Mouse (Mus musculus) hindbrain, embryonic 16.5 days (tissue): ENCODE results near the gene Ulk4. TPM values are rescaled to one million over a fixed set of nuclear protein-coding genes. Genes with fewer than 3 reads are reported as not detected.
A peak's percentile ranks its signal among the peaks of the same experiment; 100 is the strongest.

Experiments
- ATAC-seq: fragments of 200-750 bp; cut with Nextera tagmentation; 2 replicates; pipeline ENCODE4 v1.8.0; 2017; ENCODE audit warnings: moderate TSS enrichment, moderate library complexity
- H3K27ac ChIP-seq: fragments of 300-500 bp; sonication (generic); 2 replicates; pipeline ENCODE4 v1.5.1; 2014; ENCODE audit warnings: low read depth, mild to moderate bottlenecking, control low read depth, low read length, moderate library complexity
- H3K27me3 ChIP-seq: fragments of 300-500 bp; sonication (generic); replicated peaks from 2 replicates; pipeline ENCODE4 v1.6.1; 2014; ENCODE audit warnings: low read length; ENCODE audit not compliant: control insufficient read depth, insufficient read depth
- H3K36me3 ChIP-seq: fragments of 300-500 bp; sonication (generic); 2 replicates; pipeline ENCODE4 v1.6.1; 2014; ENCODE audit warnings: mild to moderate bottlenecking, low read length, moderate library complexity, mixed read lengths; ENCODE audit not compliant: control insufficient read depth, insufficient read depth
- H3K4me1 ChIP-seq: fragments of 300-500 bp; sonication (generic); 2 replicates; pipeline ENCODE4 v1.6.1; 2014; ENCODE audit warnings: low read depth, low read length; ENCODE audit not compliant: control insufficient read depth, insufficient read depth
- H3K4me2 ChIP-seq: fragments of 300-500 bp; sonication (generic); 2 replicates; pipeline ENCODE4 v1.6.1; 2014; ENCODE audit warnings: mild to moderate bottlenecking, low read length, control low read depth, moderate library complexity
- H3K4me3 ChIP-seq: fragments of 300-500 bp; sonication (generic); 2 replicates; pipeline ENCODE4 v1.5.1; 2014; ENCODE audit warnings: mild to moderate bottlenecking, low read length, control low read depth, moderate library complexity
- H3K9ac ChIP-seq: fragments of 300-500 bp; sonication (generic); 2 replicates; pipeline ENCODE4 v1.6.1; 2014; ENCODE audit warnings: low read depth, mild to moderate bottlenecking, control low read depth, low read length, moderate library complexity
- H3K9me3 ChIP-seq: fragments of 300-500 bp; sonication (generic); 2 replicates; pipeline ENCODE4 v1.6.1; 2014; ENCODE audit warnings: mild to moderate bottlenecking, low read length, moderate library complexity; ENCODE audit not compliant: control insufficient read depth
- WGBS: fragments of 180-500 bp; shearing (Covaris S2); extraction: QIAGEN DNeasy Blood & Tissue Kit; methylation state at CpG from one replicate; pipeline ENCODE4 v1.1.7; 2014; 5-methylcytosine and 5-hydroxymethylcytosine counted together
- polyA plus RNA-seq: library from polyadenylated mRNA; unstranded; fragments of >200 nt; fragmentation: Nextera tagmentation; extraction: Ambion mirVana; gene quantifications from 2 replicates; pipeline ENCODE4 v1.2.1, GENCODE M21; 2015

Ulk4 gene
- 75.8 and 79.9 TPM in 2 replicates for polyA plus RNA-seq

GRCm38 (mm10) chr9:121277118-121278060 lies at the start of gene Ulk4:
Gene Ulk4 (minus strand): TSS chr9:121277197.
- Histone ChIP-seq H3K4me1 (peaks cover 10% of the 10 kb centered on the region), H3K27me3 (no peaks in the 10 kb centered on the region), H3K4me2 (peak within 1 kb of the TSS; percentile 78), H3K4me3 (peak within 1 kb of the TSS; percentile 59), H3K36me3 (no peaks in the 10 kb centered on the region), H3K9ac (peak within 1 kb of the TSS; percentile 69), H3K27ac (peak within 1 kb of the TSS; percentile 83), H3K9me3 (no peaks in the 10 kb centered on the region)
- ATAC-seq: peak; percentile 97
- under 1% methylated on average over 57 of the region's 59 CpGs for WGBS

- Histone ChIP-seq H3K4me1 (peaks cover 2% of the 10 kb centered on the region), H3K9me3 (no peaks in the 10 kb centered on the region), H3K9ac (no peak overlapping the region), H3K27ac (no peak overlapping the region), H3K4me2 (no peak overlapping the region), H3K27me3 (no peaks in the 10 kb centered on the region), H3K4me3 (no peak overlapping the region), H3K36me3 (no peaks in the 10 kb centered on the region)
- WGBS: 97% methylated on average over 14 of the region's 14 CpGs
- no peak for ATAC-seq
Observed at GRCm38 (mm10) chr9:121322034-121322433, 45.0 kb upstream of the Ulk4 start.

- Histone ChIP-seq H3K27me3 (no peaks in the 10 kb centered on the region), H3K27ac (no peak overlapping the region), H3K4me3 (no peak overlapping the region), H3K4me2 (no peak overlapping the region), H3K36me3 (no peaks in the 10 kb centered on the region), H3K9ac (no peak overlapping the region), H3K9me3 (no peaks in the 10 kb centered on the region), H3K4me1 (peaks cover 9% of the 10 kb centered on the region)
- 95% methylated on average over 2 of the region's 2 CpGs for WGBS
- no peak for ATAC-seq
Observed at GRCm38 (mm10) chr9:121321118-121321517, 44.1 kb upstream of the Ulk4 start.

GRCm38 (mm10) chr9:121320433-121320832 lies 43.4 kb upstream of the Ulk4 start:
- no peaks in the 10 kb centered on the region for H3K27me3 ChIP-seq
- H3K4me1 ChIP-seq: peaks cover 9% of the 10 kb centered on the region
- H3K9ac ChIP-seq: no peak overlapping the region
- no peak overlapping the region for H3K27ac ChIP-seq
- H3K4me2 ChIP-seq: no peak overlapping the region
- WGBS: 87% methylated on average over 2 of the region's 2 CpGs
- ATAC-seq: no peak
- H3K9me3 ChIP-seq: no peaks in the 10 kb centered on the region
- no peak overlapping the region for H3K4me3 ChIP-seq
- no peaks in the 10 kb centered on the region for H3K36me3 ChIP-seq

- WGBS: 53% methylated on average over 10 of the region's 10 CpGs
- no peaks in the 10 kb centered on the region for H3K36me3 ChIP-seq
- no peaks in the 10 kb centered on the region for H3K27me3 ChIP-seq
- no peak overlapping the region for H3K9ac ChIP-seq
- no peak overlapping the region for H3K4me2 ChIP-seq
- peaks cover 14% of the 10 kb centered on the region for H3K4me1 ChIP-seq
- H3K27ac ChIP-seq: peak overlapping the region; percentile 14
- peak; percentile 34; the same call in 1 of the 2 replicates for ATAC-seq
- no peaks in the 10 kb centered on the region for H3K9me3 ChIP-seq
- no peak overlapping the region for H3K4me3 ChIP-seq
Observed at GRCm38 (mm10) chr9:121319323-121319966, 42.4 kb upstream of the Ulk4 start.

DNA sequence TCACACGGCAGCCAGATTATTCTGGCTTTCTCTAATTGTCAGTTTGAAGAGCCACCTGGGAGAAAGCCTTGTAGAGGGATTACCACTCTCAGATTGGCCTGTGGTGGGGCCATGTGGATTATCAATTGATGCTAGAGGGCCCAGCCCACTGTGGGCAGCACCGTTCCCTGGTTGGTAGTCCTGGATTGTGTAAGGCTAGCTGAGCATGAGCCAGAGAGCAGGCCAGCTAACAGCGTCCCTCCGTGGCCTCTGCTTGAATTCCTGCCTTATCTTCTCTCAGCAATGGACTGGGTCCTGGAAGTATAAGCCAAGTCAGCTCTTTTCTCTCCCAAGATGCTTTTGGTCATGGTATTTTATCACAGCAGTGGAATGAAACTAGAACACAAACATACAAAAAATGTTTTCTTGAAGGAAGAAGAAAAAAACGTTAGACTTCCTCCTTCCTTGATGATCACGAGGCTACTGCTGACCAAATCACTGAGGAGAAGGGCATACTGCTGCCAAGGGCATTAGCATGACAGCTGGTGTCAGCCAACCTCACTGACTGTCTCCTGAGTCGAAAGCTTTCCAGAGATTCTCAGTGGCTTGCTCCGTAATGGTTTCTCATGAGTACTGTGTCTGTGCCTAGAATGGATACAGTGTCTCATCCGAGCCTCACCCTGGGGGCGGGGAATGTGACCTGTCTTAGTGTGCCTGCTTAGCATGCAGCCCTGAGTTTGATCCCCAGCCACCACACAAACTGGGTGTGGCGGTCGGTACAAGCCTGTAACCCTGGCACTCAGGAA lies 39.8 kb upstream of the Ulk4 start:
- Histone ChIP-seq H3K4me3 (no peak overlapping the region), H3K4me1 (peaks cover 39% of the 10 kb centered on the region), H3K9ac (no peak overlapping the region), H3K4me2 (no peak overlapping the region), H3K36me3 (no peaks in the 10 kb centered on the region), H3K27me3 (no peaks in the 10 kb centered on the region), H3K9me3 (no peaks in the 10 kb centered on the region), H3K27ac (peak overlapping the region; percentile 36)
- ATAC-seq: no peak
- WGBS: 41% methylated on average over 12 of the region's 12 CpGs

- Histone ChIP-seq H3K4me3 (no peak overlapping the region), H3K9me3 (no peaks in the 10 kb centered on the region), H3K36me3 (no peaks in the 10 kb centered on the region), H3K27ac (peak overlapping the region; percentile 36; the same call in 1 of the 2 replicates), H3K4me1 (peaks cover 39% of the 10 kb centered on the region), H3K9ac (no peak overlapping the region), H3K4me2 (no peak overlapping the region), H3K27me3 (no peaks in the 10 kb centered on the region)
- 48% methylated on average over 4 of the region's 4 CpGs for WGBS
- ATAC-seq: no peak
Observed at GRCm38 (mm10) chr9:121315901-121316595, 39.1 kb upstream of the Ulk4 start.

DNA sequence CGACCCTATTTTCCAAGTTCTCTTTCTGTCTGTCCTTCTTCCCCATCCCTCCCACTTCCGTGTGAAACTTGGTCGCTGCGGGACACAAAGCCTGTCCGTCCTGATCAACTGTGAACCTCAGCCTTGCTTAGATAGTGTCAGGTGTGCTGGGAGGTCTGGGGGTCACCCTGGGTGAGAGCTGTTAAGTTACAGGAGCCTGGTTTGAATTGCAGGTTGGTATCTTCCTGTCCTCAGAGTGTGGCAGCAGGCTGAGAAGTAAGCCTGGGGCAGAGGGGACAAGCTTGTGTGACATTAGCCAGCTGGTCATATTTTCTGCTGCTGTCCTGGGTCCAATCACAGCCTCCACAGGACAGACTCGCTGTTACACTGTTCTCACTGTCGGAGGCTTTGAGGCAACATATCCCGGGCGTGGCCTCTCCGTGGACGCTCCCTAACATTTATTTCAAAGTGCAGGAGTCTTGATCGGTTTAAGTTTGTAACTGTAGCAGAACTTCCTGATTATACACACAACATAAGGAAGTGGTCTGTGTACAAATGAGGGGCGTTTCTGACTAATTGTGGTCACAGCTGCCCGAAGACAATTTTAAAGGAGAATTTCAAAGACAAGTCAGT lies 37.6 kb upstream of the Ulk4 start:
- Histone ChIP-seq H3K4me3 (0 out of 2 replicates have a peak overlapping the region, but pooled peaks have one; percentile 2), H3K4me1 (peaks cover 39% of the 10 kb centered on the region), H3K36me3 (no peaks in the 10 kb centered on the region), H3K27ac (peak overlapping the region; percentile 77), H3K4me2 (peak overlapping the region; percentile 49), H3K27me3 (no peaks in the 10 kb centered on the region), H3K9me3 (no peaks in the 10 kb centered on the region), H3K9ac (peak overlapping the region; percentile 30; the same call in 1 of the 2 replicates)
- 15% methylated on average over 14 of the region's 14 CpGs for WGBS
- ATAC-seq: no peak
